Mouse (Mus musculus) limb, embryonic 10.5 days (tissue): ENCODE data around the gene Gm2042. TPM values are rescaled to one million over a fixed set of nuclear protein-coding genes. Genes with fewer than 3 reads are reported as not detected.
"Not testable (repeated sequence)": the region's sequence is repeated elsewhere in the genome, so short reads cannot be mapped to it uniquely, and the experiment has no call there.

ENCODE experiments used
- DNase-seq: peaks from one replicate; pipeline ENCODE4 v3.0.0-alpha.2; 2017; ENCODE audit warnings: low spot score
- H3K27ac ChIP-seq: fragments of 300-500 bp; sonication (generic); 2 replicates; pipeline ENCODE4 v1.5.1; 2016; ENCODE audit warnings: mild to moderate bottlenecking
- H3K27me3 ChIP-seq: fragments of 300-500 bp; sonication (generic); 2 replicates; pipeline ENCODE4 v1.6.1; 2016; ENCODE audit warnings: low read depth, mild to moderate bottlenecking; ENCODE audit not compliant: poor library complexity, severe bottlenecking
- H3K36me3 ChIP-seq: fragments of 300-500 bp; sonication (generic); 2 replicates; pipeline ENCODE4 v1.6.1; 2016; ENCODE audit warnings: mild to moderate bottlenecking, moderate library complexity
- H3K4me1 ChIP-seq: fragments of 300-500 bp; sonication (generic); 2 replicates; pipeline ENCODE4 v1.6.1; 2016
- H3K4me3 ChIP-seq: fragments of 300-500 bp; sonication (generic); 2 replicates; pipeline ENCODE4 v1.5.1; 2016; ENCODE audit warnings: mild to moderate bottlenecking, moderate library complexity
- H3K9me3 ChIP-seq: fragments of 300-500 bp; sonication (generic); replicated peaks from 2 replicates; pipeline ENCODE4 v1.6.1; 2016; ENCODE audit warnings: mild to moderate bottlenecking
- WGBS: fragments of 180-500 bp; shearing (Covaris S2); methylation state at CpG from one replicate; pipeline ENCODE4 v1.1.7; 2016; 5-methylcytosine and 5-hydroxymethylcytosine counted together
- polyA plus RNA-seq: library from polyadenylated mRNA; unstranded; fragments of >200 nt; fragmentation: Nextera tagmentation; extraction: Ambion mirVana; gene quantifications from 2 replicates; pipeline ENCODE4 v1.2.1, GENCODE M21; 2016

The Gm2042 gene
- not detected in 2 replicates for polyA plus RNA-seq

DNA sequence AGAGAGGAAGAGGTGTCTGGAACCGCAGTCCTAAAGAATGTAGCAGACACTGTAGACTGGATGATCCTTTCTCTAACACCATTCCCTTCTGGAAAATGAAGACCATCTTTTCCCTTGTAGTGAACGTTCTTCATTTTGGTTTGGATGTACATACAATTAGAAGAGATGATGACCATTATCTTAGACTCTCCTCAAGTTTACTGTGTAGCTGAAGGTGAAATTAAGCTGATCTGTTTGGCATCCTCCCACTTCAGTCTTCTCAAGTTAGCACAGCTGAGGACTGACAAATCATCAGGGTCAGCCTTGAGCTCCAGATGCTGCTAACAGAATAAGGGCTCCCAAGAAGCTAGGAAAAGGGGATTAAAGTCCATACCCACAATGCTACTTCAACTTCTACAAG lies at the start of gene Gm2042:
Gene Gm2042, plus strand, starts transcription at position 301 of the 400 bp plus-strand sequence.
- H3K4me1 ChIP-seq, H3K4me3 ChIP-seq, DNase-seq, H3K9me3 ChIP-seq, H3K27me3 ChIP-seq, H3K27ac ChIP-seq, H3K36me3 ChIP-seq: not testable (repeated sequence)
- WGBS = 86% methylated on average over 2 of the region's 2 CpGs

DNA sequence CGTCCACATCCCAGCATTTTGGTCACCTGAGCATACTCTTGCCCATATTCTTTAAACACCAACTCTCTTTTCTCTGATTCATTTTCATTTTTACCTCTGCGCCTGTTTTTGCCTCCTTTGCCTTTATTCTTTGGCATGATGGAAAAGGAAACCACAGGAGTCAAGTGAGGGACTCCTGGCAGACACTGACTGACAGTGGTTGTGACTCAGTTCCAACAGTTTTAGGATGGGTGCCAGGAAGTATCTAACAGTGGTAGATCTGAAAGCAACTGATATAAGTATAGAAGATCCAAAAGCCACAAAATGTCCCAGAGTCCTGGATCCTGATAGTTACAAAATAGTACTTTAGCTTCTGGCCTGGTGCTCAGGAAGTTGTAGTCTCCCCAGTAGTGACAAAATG lies 34.2 kb upstream of the Gm2042 start, which contains the start of gene Gm2035:
Gene Gm2035, minus strand, starts transcription at position 137 of the 400 bp plus-strand sequence.
- H3K4me3 ChIP-seq, H3K27ac ChIP-seq, DNase-seq, H3K9me3 ChIP-seq, H3K27me3 ChIP-seq, H3K4me1 ChIP-seq, H3K36me3 ChIP-seq: not testable (repeated sequence)
- WGBS = 87% methylated on average over 2 of the region's 2 CpGs

DNA sequence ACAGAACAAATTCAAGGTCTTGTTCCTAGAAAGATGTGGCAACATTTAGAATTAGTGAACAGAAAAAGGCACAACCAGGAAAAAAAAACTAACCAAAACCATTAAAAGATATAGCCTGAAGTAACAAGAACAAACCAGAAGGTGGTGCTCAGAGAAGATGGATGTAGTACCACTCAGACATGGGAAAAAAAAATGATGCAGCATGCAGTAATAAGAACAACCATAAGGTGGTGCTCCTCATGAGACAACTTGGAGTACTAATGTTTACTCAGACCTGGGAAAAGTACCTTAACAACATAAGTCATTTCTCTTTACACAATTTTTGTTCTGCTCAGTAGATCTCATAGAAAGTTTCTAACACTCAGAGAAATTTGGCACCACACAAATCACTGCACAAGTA lies 30.1 kb downstream of the Gm2042 start:
- H3K9me3 ChIP-seq, H3K4me3 ChIP-seq, H3K27me3 ChIP-seq, H3K27ac ChIP-seq, DNase-seq, H3K36me3 ChIP-seq, H3K4me1 ChIP-seq: not testable (repeated sequence)

DNA sequence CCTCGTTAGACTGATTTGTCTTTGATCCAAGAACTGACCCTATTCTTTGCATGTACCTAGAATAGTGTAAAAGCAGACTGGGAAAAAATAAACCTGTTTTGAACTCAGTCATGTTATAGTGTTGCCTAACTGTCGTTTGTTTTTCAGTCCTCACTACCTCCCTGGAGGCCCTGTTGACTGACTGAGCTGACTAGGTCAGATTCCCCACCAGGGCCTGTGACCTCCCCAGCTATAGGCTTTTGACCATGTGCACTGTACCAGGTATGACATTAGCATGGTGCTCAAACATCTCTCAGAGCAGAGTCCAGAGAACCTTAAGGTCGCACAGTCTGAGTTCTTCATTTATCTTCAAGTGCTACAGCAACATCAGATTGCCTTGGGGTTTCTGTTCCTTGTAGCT lies 50.2 kb downstream of the Gm2042 start:
- H3K4me3 ChIP-seq, DNase-seq, H3K27me3 ChIP-seq, H3K36me3 ChIP-seq, H3K4me1 ChIP-seq, H3K9me3 ChIP-seq, H3K27ac ChIP-seq: not testable (repeated sequence)
- WGBS = 78% methylated on average over 3 of the region's 3 CpGs

Other genes with a start within 250 kb of the Gm2042 start
- gene Gm21319, start 178.3 kb upstream of the Gm2042 start, polyA plus RNA-seq = not detected in 2 replicates
- not detected in 2 replicates for gene Gm21936, start 158.6 kb upstream of the Gm2042 start, polyA plus RNA-seq
- not detected in 2 replicates for gene BB287469, start 137.5 kb upstream of the Gm2042 start, polyA plus RNA-seq
- not detected in 2 replicates for gene Gm2001, start 111.7 kb upstream of the Gm2042 start, polyA plus RNA-seq
- gene Gm2016, start 80.0 kb upstream of the Gm2042 start, polyA plus RNA-seq = not detected in 2 replicates
- not detected in 2 replicates for gene Gm2022, start 58.7 kb upstream of the Gm2042 start, polyA plus RNA-seq
- gene Gm2035, start 34.2 kb upstream of the Gm2042 start, polyA plus RNA-seq = not detected in 2 replicates
- gene Gm2075, start 57.8 kb downstream of the Gm2042 start, polyA plus RNA-seq = not detected in 2 replicates
- gene Gm6803, start 64.7 kb downstream of the Gm2042 start, polyA plus RNA-seq = not detected in 2 replicates
- not detected in 2 replicates for gene Gm2056, start 72.9 kb downstream of the Gm2042 start, polyA plus RNA-seq
- gene Gm16368, start 129.6 kb downstream of the Gm2042 start, polyA plus RNA-seq = not detected in 2 replicates
- not detected in 2 replicates for gene Gm10436, start 228.0 kb downstream of the Gm2042 start, polyA plus RNA-seq